Mouse (Mus musculus): Measurements from ENCODE around the gene St8sia1. TPM values are rescaled to one million over a fixed set of nuclear protein-coding genes. Genes with fewer than 3 reads are reported as not detected.

Gene St8sia1
- polyA plus RNA-seq, 1 experiment from 2014 or later: 8.6 TPM

DNA sequence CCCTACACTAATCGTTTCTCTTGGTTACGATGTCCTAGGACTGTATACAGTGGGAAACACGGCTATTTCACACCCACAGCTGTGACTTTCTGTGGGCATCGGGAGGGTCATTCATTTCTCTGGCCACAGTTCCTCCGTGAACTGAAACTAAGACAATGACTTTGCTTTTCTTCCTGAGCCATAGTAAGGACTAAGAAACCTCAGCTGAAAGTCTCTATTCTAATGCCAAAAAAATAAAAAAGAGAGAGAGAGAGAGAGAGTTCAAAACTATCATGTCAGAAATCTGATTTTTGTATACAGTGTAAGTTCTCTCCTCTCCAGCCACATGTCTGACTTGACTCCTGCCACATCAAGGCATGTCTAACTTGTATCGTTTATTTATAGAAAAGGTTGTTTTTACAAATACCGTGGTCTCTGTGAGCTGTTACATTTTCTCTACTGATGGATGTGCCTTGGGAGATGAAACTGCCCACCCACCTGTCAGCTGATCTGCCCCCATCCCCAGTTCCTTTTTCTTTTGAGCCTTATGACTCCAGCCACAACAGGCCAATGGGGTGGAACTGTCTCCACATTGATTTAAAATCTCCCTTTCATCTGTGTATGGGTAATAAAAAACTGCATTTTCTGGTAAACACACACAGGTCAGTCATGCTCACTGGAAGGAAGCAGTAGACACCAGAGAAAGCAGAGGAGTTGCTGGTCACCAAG lies 94.4 kb downstream of the St8sia1 start:
- H3K27me3 ChIP-seq (replicated peaks): no peaks in the 10 kb centered on the region
- H3K4me3 ChIP-seq (replicated peaks): no peak overlapping the region
- no peaks in the 10 kb centered on the region for H3K36me3 ChIP-seq
- H3K9me3 ChIP-seq (replicated peaks): no peaks in the 10 kb centered on the region
- no peak for ATAC-seq (ENCODE audit: low FRiP score)
- H3K4me1 ChIP-seq: peaks cover 16% of the 10 kb centered on the region
- no peak overlapping the region for H3K27ac ChIP-seq (replicated peaks)
- no peak overlapping the region for H3K9ac ChIP-seq (replicated peaks)
- 59% methylated on average over 7 of the region's 7 CpGs for WGBS
- H3K4me2 ChIP-seq: no peak overlapping the region

DNA sequence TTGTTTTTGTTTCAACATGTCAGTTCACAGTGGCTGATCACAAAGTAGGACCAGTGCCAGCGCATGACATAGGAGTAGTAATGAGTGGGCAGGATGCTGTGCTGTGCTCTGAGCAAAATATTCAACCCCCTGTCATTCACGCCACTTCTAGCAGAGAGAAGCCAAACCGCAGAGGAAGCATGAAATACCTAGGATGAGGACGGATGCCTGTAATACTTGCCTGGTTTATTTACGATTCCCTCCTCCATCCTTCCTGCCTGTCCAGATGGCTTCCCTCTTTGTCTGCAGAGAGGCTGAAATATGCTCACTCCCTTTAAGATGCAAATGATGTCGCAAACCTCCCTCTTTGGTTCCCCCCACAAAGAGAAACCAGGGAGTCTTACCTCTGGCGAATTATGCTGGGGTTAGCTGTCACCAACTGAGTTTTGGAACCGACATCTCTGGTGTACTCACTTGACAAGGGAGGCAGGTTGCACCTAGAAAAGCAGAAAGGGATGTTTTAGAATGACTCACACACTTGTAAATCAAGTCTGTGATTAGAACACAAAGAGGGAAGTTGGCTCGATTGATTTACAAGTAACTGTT lies 96.7 kb downstream of the St8sia1 start:
- H3K9me3 ChIP-seq (replicated peaks): no peaks in the 10 kb centered on the region
- peak overlapping the region; percentile 38 for H3K4me2 ChIP-seq
- H3K4me3 ChIP-seq (replicated peaks): no peak overlapping the region
- no peaks in the 10 kb centered on the region for H3K27me3 ChIP-seq (replicated peaks)
- WGBS: 4% methylated on average over 9 of the region's 9 CpGs
- 0 out of 2 replicates have a peak, but pooled peaks cover 3% of the 10 kb centered on the region for H3K36me3 ChIP-seq
- 0 out of 2 replicates have a peak overlapping the region, but pooled peaks have one; percentile 17 for H3K9ac ChIP-seq (replicated peaks)
- peak overlapping the region; percentile 81 for H3K27ac ChIP-seq (replicated peaks)
- H3K4me1 ChIP-seq: peaks cover 16% of the 10 kb centered on the region
- peak; percentile 60 for ATAC-seq (ENCODE audit: low FRiP score)

DNA sequence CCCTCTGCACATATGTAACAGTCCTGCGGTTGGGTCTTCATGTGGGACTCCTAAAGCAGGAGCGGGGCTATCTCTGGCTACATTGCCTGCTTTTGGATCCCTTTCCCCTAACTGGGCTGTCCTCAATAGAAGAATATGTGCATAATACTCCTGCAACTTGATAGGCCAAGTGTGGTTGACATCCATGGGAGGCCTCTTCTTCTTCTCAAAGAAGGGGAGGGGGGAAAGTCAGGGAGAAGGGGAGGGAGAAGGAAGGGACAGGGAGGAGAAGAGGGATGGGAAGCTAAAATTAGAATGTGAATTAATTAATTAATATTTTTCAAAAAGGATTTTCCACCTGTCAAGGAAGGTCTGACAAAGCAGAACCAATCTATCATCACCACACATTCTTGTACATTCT lies 97.2 kb downstream of the St8sia1 start:
- H3K9me3 ChIP-seq (replicated peaks): no peaks in the 10 kb centered on the region
- no peaks in the 10 kb centered on the region for H3K27me3 ChIP-seq (replicated peaks)
- H3K36me3 ChIP-seq: 0 out of 2 replicates have a peak, but pooled peaks cover 3% of the 10 kb centered on the region
- peaks cover 16% of the 10 kb centered on the region for H3K4me1 ChIP-seq
- H3K9ac ChIP-seq (replicated peaks): no peak overlapping the region
- peak overlapping the region; percentile 81 for H3K27ac ChIP-seq (replicated peaks)
- H3K4me3 ChIP-seq (replicated peaks): no peak overlapping the region
- ATAC-seq (ENCODE audit: low FRiP score): no peak
- H3K4me2 ChIP-seq: no peak overlapping the region
- WGBS: 92% methylated on average over 2 of the region's 2 CpGs

DNA sequence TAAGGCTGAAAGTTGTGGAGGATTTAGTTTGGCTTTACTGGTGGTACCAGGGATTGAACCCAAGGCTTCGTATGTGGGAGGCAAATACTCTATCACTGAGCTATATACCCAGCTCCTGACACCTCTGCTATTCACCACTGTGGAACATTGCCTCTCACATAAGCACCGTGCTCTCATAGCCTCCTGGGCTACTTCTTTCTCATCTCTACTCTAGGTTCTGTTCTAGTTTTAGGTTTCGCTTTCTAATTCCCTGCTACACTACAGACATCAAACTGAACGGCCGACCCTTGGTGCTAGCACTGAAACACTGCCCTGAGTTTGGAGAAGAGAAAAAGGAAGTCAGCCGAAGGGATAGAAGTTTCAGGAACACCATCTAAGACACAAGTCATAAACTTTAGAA lies 99.1 kb downstream of the St8sia1 start:
- ATAC-seq (ENCODE audit: low FRiP score): no peak
- peaks cover 16% of the 10 kb centered on the region for H3K4me1 ChIP-seq
- no peak overlapping the region for H3K27ac ChIP-seq (replicated peaks)
- no peak overlapping the region for H3K4me3 ChIP-seq (replicated peaks)
- H3K27me3 ChIP-seq (replicated peaks): no peaks in the 10 kb centered on the region
- H3K9ac ChIP-seq (replicated peaks): no peak overlapping the region
- no peaks in the 10 kb centered on the region for H3K9me3 ChIP-seq (replicated peaks)
- 91% methylated on average over 6 of the region's 6 CpGs for WGBS
- 0 out of 2 replicates have a peak, but pooled peaks cover 3% of the 10 kb centered on the region for H3K36me3 ChIP-seq
- H3K4me2 ChIP-seq: no peak overlapping the region

DNA sequence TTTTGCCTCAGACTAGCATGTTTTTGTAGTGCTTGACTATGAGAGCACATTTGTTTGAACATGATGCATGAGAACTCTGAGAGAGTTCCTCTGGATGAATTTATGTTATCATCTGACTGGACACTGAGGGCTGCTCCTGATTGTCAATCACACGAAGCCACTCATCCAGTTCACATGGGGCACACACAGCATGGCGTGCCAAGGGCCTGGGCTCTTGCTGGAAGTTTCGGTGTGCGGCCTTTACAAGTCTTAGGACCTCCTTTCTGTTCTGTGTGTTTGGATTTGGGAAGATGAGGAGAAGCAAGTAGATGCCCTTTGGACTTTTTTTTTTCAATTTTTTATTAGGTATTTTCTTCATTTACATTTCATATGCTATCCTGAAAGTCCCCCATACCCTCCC lies 100.4 kb downstream of the St8sia1 start:
- H3K4me3 ChIP-seq (replicated peaks): no peak overlapping the region
- no peak overlapping the region for H3K9ac ChIP-seq (replicated peaks)
- no peak for ATAC-seq (ENCODE audit: low FRiP score)
- 0 out of 2 replicates have a peak, but pooled peaks cover 3% of the 10 kb centered on the region for H3K36me3 ChIP-seq
- no peak overlapping the region for H3K27ac ChIP-seq (replicated peaks)
- peaks cover 16% of the 10 kb centered on the region for H3K4me1 ChIP-seq
- no peaks in the 10 kb centered on the region for H3K27me3 ChIP-seq (replicated peaks)
- no peak overlapping the region for H3K4me2 ChIP-seq
- H3K9me3 ChIP-seq (replicated peaks): no peaks in the 10 kb centered on the region
- 95% methylated on average over 4 of the region's 4 CpGs for WGBS

DNA sequence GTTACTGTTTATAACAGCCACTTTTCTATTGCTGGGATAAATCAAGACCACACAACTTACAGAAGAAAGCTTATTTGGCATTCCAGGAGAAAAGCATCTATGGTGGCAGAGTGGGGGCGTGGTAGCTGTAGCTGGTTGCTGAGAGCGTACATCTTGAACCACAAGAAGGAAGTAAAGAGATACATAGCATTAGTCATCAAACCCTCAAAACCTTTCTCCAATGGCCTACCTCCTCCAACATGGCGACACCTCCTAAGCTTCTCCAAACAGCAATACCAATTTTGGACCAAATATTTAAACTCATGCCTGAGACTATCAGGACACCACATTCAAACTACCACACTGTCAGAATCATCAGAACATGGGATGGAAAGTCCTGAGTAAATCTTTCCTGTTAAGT lies 102.0 kb downstream of the St8sia1 start:
- ATAC-seq (ENCODE audit: low FRiP score): no peak

DNA sequence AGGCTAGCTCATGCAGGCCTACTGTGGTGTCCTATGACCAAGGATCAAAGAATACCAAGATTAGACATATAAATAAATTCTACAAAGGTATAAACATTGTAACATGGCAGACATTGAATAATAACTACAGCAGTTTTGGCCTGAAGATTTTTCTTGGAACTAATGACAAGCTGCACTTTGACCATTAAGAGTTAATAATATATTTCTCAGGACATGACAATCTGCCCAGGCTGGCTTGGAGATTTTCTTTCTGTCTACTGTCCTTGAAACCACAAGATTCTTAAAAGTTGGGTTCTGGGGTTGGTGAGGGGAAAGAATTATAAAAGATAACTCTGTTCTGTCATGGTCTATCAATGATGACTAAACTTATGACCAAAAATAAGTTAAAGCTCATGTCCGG lies 103.9 kb downstream of the St8sia1 start:
- H3K36me3 ChIP-seq: 0 out of 2 replicates have a peak, but pooled peaks cover 3% of the 10 kb centered on the region
- peaks cover 6% of the 10 kb centered on the region; the same call in 1 of the 2 replicates for H3K4me1 ChIP-seq
- H3K9me3 ChIP-seq (replicated peaks): no peaks in the 10 kb centered on the region
- H3K9ac ChIP-seq (replicated peaks): no peak overlapping the region
- no peak for ATAC-seq (ENCODE audit: low FRiP score)
- H3K4me3 ChIP-seq (replicated peaks): no peak overlapping the region
- 100% methylated on average over 1 of the region's 1 CpGs for WGBS
- no peaks in the 10 kb centered on the region for H3K27me3 ChIP-seq (replicated peaks)
- H3K4me2 ChIP-seq: no peak overlapping the region
- H3K27ac ChIP-seq (replicated peaks): no peak overlapping the region

More for the DNA sequence above, 102.0 kb downstream of the St8sia1 start:
- Histone ChIP-seq H3K27ac (replicated peaks) (no peak overlapping the region), H3K9me3 (replicated peaks) (no peaks in the 10 kb centered on the region), H3K4me1 (peaks cover 14% of the 10 kb centered on the region), H3K4me3 (replicated peaks) (no peak overlapping the region), H3K27me3 (replicated peaks) (no peaks in the 10 kb centered on the region), H3K36me3 (0 out of 2 replicates have a peak, but pooled peaks cover 3% of the 10 kb centered on the region), H3K4me2 (no peak overlapping the region), H3K9ac (replicated peaks) (no peak overlapping the region)
- WGBS: 98% methylated on average over 3 of the region's 3 CpGs

DNA sequence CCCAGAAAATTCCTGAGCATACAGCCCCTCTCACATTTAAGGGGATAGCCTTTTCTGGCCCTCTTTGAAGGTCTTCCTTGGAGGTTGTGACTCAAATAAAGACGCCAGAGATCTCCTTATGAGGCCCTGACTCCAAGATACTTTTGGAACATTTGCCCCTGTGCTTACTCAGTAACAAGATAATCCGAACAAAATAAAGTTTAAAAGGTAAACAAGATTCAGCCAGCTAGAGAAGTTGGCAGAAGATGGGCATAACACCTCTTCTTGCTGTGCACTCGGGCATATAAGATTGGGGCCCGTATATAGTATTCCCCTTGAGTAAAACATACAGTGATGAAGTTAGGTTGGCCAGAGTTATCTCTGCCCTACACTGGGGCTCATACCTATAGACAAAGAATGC lies 104.3 kb downstream of the St8sia1 start:
- H3K27me3 ChIP-seq (replicated peaks): no peaks in the 10 kb centered on the region

DNA sequence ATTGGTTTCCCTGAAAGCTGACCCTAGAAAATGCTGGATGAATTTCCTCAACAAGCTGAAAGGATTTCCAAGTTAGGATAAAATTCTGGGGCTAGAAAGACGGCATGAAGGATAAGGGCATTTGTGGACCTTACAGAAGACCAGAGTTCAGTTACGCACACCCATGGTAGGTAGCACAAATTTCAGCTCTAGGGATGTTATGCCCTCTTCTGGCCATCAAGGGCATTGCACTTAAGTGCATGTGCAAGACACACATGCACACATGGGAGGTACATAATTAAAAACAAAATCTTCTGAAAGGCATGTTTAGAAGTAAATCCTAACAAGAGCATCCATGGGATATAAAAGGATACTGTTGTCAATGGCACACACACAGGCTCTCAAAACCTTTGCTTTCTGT lies 105.3 kb downstream of the St8sia1 start:
- 89% methylated on average over 2 of the region's 2 CpGs for WGBS
- Histone ChIP-seq H3K4me1 (peaks cover 6% of the 10 kb centered on the region; the same call in 1 of the 2 replicates), H3K9ac (replicated peaks) (no peak overlapping the region), H3K9me3 (replicated peaks) (no peaks in the 10 kb centered on the region), H3K4me3 (replicated peaks) (no peak overlapping the region), H3K27ac (replicated peaks) (no peak overlapping the region), H3K36me3 (0 out of 2 replicates have a peak, but pooled peaks cover 2% of the 10 kb centered on the region), H3K4me2 (no peak overlapping the region), H3K27me3 (replicated peaks) (no peaks in the 10 kb centered on the region)
- no peak for ATAC-seq (ENCODE audit: low FRiP score)

More for the DNA sequence above, 104.3 kb downstream of the St8sia1 start:
- Histone ChIP-seq H3K4me2 (no peak overlapping the region), H3K9ac (replicated peaks) (no peak overlapping the region), H3K4me1 (peaks cover 6% of the 10 kb centered on the region; the same call in 1 of the 2 replicates), H3K36me3 (0 out of 2 replicates have a peak, but pooled peaks cover 3% of the 10 kb centered on the region), H3K4me3 (replicated peaks) (no peak overlapping the region), H3K27ac (replicated peaks) (no peak overlapping the region), H3K9me3 (replicated peaks) (no peaks in the 10 kb centered on the region)
- ATAC-seq (ENCODE audit: low FRiP score): no peak
- WGBS: 92% methylated on average over 4 of the region's 4 CpGs

DNA sequence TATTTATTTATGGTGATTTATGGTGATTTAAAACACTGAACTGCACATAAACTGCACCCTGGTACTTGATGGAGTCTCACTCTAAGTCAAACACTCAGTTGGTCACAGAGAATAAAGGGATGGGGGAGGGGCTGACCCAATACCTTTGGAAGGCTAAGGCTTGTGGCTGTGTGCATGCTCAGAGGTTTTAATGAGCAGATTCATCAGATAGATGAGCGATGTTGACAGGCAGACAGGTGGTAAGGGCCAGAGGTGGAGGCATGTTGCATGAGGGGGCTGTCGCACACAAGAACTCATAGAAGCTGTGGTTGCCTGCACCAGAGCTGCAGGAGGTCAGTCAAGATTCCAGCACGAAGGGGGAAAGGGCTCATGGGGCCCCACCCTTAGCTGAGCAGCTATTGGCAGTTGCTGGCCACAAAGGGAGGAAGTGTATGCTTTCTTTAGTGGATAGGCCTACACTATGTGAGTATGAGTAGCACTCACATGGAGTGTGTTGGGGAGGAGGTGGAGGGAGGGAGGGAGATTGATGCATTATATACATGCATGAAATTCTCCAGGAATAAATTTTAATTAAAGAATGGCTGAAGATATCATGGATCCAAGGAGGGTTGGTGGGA lies 107.9 kb downstream of the St8sia1 start:
- Histone ChIP-seq H3K27me3 (replicated peaks) (no peaks in the 10 kb centered on the region), H3K4me3 (replicated peaks) (no peak overlapping the region), H3K9ac (replicated peaks) (no peak overlapping the region), H3K9me3 (replicated peaks) (no peaks in the 10 kb centered on the region), H3K27ac (replicated peaks) (no peak overlapping the region), H3K4me2 (no peak overlapping the region), H3K36me3 (no peaks in the 10 kb centered on the region), H3K4me1 (peaks cover 6% of the 10 kb centered on the region; the same call in 1 of the 2 replicates)
- no peak for ATAC-seq (ENCODE audit: low FRiP score)
- 31% methylated on average over 3 of the region's 3 CpGs for WGBS

DNA sequence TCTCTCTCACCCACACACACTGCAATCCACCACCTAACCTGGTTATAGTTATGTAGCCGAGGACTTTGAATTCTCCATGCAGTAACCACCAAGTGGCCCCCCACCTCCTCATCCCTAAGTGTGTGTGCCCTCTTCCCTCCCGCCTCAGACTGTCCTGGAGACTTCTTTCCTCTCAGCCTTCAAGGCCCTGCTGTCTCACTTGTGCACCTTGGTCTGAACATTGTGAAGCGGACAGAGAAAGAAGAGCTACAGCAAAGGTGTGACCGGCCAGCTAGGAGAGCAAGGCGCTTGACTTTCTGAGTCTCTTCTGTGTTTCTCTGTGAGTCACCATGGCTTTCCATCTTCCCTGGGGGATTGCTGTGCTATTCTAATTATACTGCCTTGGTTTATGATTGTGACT lies 108.5 kb downstream of the St8sia1 start:
- Histone ChIP-seq H3K9ac (replicated peaks) (no peak overlapping the region), H3K4me2 (no peak overlapping the region), H3K27ac (replicated peaks) (no peak overlapping the region), H3K9me3 (replicated peaks) (no peaks in the 10 kb centered on the region), H3K27me3 (replicated peaks) (no peaks in the 10 kb centered on the region), H3K4me1 (peaks cover 6% of the 10 kb centered on the region; the same call in 1 of the 2 replicates), H3K36me3 (no peaks in the 10 kb centered on the region), H3K4me3 (replicated peaks) (no peak overlapping the region)
- WGBS: 75% methylated on average over 5 of the region's 5 CpGs
- no peak for ATAC-seq (ENCODE audit: low FRiP score)

All from neural tube, embryonic 15.5 days (tissue).